Mouse (Mus musculus): ENCODE results near the gene Csnk1d.

Csnk1d gene

DNA sequence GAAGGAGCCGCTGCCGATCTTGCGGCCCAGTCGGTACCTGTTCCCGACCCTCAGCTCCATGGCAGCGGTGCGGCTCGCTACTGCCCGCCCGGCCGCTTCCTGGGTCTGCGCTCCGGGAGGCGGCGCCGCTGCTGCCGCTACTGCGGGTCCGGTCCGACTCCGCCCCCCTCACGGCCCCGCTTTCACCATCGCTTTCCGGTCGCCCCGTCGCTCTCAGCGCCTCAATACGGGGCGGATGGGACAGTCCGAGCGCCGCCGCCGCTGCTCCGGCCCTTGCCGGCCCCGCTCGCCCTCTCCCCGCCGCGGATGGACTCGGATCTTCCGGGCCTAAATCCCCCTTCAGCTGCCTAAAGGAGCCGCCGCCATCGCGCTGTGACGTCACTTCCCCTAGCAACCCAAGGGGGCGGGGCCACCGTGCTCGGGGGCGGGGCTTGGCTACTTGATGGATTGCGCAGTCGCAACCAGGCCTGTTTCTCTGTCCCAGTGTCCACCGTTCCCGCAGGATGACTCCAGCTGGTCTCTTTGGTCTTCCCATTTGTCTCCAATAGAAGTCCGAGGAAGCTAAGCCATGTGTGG, at the start of gene Csnk1d:
Csnk1d (minus strand) TSS at position 380 of the 576 bp plus-strand sequence.
- DNase-seq (ENCODE audit: low spot score in 2 of 2): peak; percentile 93 to 95

- DNase-seq (ENCODE audit: low spot score in 2 of 2): peak; percentile 41 to 47
Observed at GRCm38 (mm10) chr11:121039302-121039701, 48.2 kb upstream of the Csnk1d start, which contains the start of gene Cd7. Gene Cd7, minus strand, starts transcription at chr11:121039418.

DNA sequence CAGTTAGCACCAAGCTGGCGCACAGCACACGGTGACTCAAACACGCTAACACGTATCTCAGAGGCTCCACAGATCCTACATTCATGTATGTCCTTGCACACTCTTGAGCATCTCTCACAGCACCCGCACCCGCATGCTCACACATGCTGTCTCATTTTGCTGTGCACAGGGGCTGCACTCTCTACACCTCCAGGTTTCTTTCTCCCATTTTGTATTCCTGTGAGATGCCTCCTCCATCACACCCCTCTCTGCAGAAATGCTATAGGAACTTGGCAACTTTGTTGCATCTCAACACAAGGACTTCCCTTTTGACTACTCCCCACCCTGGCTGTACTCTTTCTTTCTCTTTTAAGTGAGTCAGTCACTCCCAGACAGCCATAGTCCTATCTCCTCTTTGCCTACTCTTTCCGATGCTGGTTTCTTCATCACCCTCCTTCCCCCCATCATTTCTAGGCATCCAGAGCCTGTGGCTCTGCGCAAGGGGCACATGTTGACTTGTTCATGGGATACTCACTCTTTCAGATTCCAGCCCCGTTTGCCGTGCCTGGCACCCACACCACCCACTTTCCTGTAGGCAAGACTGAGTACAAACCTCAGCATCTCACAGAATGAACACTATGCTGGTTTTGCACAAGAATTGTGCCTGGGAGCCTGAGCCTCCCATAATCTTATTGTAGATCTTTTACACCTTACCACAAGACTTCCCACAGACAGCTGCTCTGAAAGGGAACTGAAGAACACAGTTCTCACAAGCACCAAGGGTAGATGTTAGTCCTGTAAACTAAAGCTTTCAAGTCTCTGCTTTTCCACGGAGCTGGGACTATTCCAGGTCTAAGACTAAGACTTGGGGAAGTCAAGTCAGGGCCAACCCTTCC, 47.5 kb upstream of the Csnk1d start:
- no peak for DNase-seq (ENCODE audit: low spot score in 2 of 2)

- DNase-seq (ENCODE audit: low spot score in 2 of 2): no peak
Observed at GRCm38 (mm10) chr11:121033118-121033517, 42.0 kb upstream of the Csnk1d start.

DNA sequence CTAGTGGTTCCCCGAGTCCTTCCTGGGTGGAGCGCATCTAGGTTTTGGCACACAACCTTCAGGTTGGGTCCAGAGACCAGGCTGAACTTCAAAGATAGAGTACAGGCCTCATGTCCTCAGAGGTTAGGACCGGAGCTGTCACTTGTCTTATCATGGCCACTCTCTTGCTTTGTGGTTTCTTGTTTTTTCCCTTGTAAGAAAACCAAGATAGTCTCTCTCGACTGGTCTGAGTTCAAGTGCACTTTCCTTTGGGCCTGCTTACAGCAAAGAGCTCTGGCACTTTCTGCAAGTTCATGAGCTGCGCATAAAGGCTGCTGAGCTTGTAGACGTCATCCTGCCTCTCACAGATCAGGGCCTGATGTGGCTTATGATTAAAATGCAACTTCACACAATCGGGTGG, 36.1 kb upstream of the Csnk1d start:
- DNase-seq (ENCODE audit: low spot score in 2 of 2): no peak

DNA sequence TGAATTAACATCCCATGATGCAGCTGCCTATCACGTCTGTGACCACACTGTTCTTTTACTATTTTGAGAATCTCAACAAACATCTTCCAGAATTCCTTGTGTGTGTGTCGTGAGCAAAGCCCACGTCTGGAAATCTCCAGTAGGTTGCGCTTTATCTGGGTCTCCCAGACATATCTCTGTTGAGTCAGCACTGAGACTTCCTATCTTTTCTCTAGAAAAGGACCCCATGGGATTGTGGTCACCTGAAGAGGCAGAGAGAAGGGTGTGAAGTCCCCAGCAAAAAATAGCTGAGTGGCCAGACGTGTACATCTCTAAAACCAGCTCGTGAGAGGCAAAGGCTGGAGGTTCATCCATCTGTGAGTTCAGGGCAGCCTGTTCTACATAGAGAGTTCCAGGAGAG, 33.0 kb upstream of the Csnk1d start:
- no peak for DNase-seq (ENCODE audit: low spot score in 2 of 2)

GRCm38 (mm10) chr11:121019501-121019900, 28.4 kb upstream of the Csnk1d start:
- DNase-seq (ENCODE audit: low spot score in 2 of 2): peak in 1 of 2 experiments; percentile 16

DNA sequence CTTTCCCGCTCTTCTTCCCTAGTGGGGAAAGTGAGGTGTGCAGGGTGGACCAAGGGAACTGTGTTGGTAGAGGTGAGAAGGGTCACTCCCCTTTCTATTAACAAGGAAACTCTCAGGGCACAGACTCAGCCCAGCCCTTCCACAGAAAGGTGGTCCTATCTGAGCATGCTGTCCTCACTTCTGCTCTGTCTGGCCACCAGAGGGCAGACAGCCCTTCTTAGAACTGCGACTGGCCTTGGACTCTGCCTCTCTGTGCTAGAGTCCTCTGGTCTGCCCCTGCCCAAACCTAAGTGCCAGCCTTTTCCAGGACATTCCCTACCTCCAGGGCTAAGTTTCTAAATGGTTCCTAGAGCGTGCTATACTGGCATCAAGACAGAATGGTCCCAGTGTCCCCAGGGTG, 26.6 kb upstream of the Csnk1d start:
- DNase-seq (ENCODE audit: low spot score in 2 of 2): peak; percentile 42 to 45

DNA sequence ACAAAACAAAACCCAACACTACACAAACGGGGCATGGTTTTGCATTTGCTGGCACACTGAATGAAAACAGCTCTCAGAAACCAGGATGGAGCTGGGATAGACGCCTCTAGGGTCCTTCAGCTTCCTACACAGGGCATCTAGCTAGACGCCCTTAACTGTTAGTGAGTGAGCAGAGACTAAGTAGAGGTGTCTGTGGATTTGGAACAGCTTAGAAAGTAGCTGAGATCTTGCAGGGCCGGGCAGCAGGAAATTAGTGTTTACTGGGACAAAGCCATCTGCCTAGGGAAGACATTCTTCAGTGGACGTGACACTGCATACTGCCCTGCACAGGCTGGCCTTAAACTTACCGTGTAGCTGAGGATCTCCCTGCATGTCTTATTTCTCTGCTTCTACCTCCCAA, 24.3 kb upstream of the Csnk1d start:
- DNase-seq (ENCODE audit: low spot score in 2 of 2): no peak

GRCm38 (mm10) chr11:121014896-121015300, 23.8 kb upstream of the Csnk1d start:
- DNase-seq (ENCODE audit: low spot score in 2 of 2): no peak

- no peak for DNase-seq (ENCODE audit: low spot score in 2 of 2)
Observed at GRCm38 (mm10) chr11:121013656-121014055, 22.5 kb upstream of the Csnk1d start.

DNA sequence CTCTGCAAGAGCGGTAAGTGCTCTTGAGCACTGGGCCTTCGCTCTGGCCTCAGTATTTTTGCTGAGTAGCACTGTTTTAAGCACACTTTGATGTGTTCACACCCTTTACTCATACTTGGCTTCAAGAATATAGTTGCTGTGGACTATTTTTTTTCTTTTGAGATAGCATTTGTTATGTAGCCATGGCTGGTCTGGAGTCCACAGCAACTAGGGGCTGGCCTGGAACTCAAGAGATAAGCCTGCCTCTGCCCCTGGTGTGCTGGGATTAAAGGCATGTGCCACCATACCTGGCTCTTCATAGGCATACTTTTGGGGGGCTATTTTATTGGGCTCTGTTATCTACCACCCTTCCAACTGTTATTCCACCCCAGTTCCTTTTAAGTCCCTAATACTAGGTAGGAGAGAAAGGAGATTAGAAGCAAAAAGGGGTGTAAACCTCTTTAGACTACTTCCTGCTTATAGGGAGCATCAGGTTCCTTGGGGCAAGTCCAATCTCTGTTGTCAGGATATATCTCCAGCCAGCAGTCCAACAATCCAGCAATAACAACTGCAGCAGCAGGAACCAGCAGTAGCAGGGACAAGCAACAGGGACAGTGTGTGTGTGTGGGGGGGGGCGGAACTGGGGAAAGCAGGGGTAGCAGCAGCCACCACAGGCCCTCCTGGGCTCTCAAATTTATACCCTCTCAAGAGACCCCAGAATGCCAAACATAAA, 19.1 kb upstream of the Csnk1d start:
- no peak for DNase-seq (ENCODE audit: low spot score in 2 of 2)

- no peak for DNase-seq (ENCODE audit: low spot score in 2 of 2)
Observed at GRCm38 (mm10) chr11:121006184-121006583, 15.1 kb upstream of the Csnk1d start.

DNA sequence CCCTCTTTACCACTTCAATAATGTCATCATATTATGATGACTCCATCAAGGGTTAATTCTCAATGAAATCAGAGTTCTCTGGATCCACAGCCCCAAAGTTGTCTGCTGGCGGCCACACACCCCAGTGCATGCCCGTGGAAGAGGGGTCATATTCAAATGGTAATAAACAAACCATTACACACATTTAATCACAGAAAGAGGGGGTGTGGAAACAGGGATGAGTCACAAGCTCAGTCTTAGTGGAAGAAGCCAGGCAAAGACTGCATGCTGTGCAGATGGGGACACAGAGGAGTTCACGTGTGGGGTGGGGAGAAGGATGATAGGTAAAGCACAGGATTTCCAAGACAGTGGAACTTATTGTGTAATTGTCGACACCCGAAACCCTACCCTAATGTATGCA, 13.2 kb upstream of the Csnk1d start:
- DNase-seq (ENCODE audit: low spot score in 2 of 2): no peak

GRCm38 (mm10) chr11:121001966-121002365, 10.8 kb upstream of the Csnk1d start:
- DNase-seq (ENCODE audit: low spot score in 2 of 2): no peak

DNA sequence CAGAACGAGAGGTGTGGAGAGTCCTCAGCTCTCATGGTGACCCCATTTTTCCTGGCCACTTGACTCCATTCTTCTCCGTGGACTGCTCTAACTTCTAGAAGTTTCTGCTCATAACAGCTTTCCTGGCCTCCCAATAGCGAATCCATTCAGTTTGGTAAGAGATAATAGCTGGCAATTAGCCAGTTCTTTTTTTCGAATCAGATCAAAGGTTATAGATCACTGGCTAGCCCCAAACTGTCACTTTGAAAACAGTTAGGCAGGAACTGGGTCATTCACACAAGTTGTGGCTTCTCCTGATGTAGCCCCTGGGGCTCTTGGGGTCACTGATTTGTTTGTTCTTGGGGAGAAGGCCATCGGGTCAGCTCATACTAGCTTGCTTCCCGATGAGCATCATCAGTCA, 3.6 kb upstream of the Csnk1d start:
- no peak for DNase-seq (ENCODE audit: low spot score in 2 of 2)

GRCm38 (mm10) chr11:120993586-120993985, 2.5 kb upstream of the Csnk1d start:
- DNase-seq (ENCODE audit: low spot score in 2 of 2): no peak

DNA sequence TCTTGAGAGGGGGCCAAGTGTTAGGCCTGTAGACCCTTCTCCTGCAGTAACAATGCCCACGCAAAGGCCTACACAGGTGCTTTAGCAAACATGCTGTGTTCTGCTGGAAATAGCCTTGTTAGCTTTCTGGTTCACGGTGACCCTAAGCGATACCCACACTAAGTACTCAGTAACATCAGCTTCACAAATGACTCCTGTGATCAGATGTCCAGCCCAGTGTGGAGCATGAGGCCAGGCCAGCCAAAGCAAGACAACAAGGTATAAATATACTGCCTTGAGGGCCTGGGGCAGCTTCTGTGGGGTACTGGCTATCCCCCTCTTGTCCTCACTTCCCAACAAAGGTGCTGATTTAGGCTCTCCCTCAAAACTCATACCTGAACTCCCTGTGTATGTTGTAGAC, 1.9 kb upstream of the Csnk1d start:
- DNase-seq (ENCODE audit: low spot score in 2 of 2): no peak

DNA sequence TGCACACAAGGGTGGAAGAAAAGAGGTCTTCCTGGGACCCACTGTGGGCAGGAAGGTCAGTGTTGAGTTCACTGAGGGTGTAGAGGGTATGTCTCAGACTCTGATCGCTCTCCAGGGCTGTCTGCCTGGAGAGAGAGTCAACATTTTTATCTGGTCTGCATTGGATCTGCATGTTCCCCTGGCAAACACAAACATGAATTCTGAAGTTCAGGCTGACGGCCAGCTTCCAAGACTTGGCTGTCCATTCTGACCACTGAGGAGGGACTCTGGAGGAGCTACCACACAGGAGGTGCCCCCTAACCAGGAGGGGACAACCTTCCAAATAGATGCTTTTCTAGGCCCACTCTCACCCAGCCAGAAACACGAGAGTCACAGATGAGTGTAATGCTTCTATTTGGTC, 661 bp upstream of the Csnk1d start:
- DNase-seq (ENCODE audit: low spot score in 2 of 2): no peak

GRCm38 (mm10) chr11:120990126-120990781, 876 bp downstream of the Csnk1d start:
- DNase-seq (ENCODE audit: low spot score in 2 of 2): peak; percentile 48 to 49

DNA sequence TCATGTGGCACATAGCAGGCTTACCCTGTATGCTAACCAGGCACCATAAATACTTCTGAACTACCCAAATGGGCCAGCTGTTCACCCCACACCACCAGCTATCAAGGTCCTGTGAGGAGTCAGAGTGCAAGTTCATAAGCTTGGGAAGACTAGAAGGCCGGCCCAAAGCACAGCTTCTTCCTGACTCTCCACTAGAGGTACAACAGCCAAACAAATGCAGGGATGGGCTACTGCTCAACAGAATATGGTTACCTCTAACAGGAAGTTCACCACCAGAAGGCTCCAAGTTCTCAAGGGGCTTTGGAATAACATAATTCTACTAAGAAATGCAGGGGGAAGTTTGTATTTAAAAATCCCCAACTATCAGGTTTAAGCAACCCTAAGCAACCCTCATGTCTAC, 1.6 kb downstream of the Csnk1d start:
- no peak for DNase-seq (ENCODE audit: low spot score in 2 of 2)

DNA sequence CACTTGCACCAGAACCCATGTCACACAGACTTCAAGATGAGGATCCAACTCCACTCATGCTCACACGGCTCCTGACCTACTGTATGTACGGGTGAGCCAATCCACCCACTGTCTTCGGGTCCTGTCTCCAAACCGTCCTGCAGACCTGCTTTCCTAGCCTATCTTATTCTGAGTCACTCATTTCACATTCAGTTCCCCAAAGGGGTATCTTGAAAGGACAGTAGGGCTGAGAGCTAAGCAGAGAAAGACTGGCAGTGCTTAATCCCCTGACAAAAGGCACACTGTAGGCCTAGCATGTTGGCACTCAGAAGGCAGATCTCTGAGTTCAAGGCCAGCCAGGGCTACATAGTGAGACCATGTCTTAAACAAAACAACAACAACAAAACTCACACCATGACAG, 2.7 kb downstream of the Csnk1d start:
- DNase-seq (ENCODE audit: low spot score in 2 of 2): no peak

All from spleen, postnatal 36 days (tissue).